In the genomic region with DNA sequence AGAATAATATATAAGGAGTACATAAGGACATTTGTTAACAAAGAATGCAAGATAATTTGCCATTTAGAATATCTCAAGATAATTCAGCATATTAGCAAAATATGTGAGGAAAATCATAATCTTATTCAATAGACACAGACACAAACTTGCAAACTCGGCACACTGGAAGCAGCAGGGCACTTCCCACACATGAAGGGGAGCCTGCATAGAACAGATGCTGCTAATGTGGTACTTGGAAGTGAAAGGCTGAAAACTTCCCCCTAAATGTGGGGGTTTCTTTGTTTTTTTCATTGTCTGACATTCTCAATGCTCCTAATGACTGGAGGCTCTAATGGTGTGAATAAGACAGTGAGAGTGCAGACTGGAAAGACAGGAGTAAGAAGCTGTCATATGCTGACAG, we compare ENCODE assay signal across 25 mouse cellular contexts. TPM values are rescaled to one million over a fixed set of nuclear protein-coding genes. Genes with fewer than 3 reads are reported as not detected.
"Had no signal": no experiment of that assay in that cellular context is flagged by ENCODE, and none has a peak within 500 bp of the region (broad histone marks: within the 10 kb centered on the region; RNA-seq: fewer than 3 reads in every experiment).

No protein-coding gene starts in this region.

- H3K4me1 ChIP-seq: limb, embryonic 15.5 days; liver, embryonic 12.5 days; midbrain, embryonic 15.5 days; neural tube, embryonic 12.5 days; stomach, embryonic 15.5 days had no signal

- H3K27ac ChIP-seq: limb, embryonic 15.5 days; liver, embryonic 12.5 days; midbrain, embryonic 15.5 days; neural tube, embryonic 12.5 days; stomach, embryonic 15.5 days had no signal

- H3K4me3 ChIP-seq: limb, embryonic 15.5 days; liver, embryonic 12.5 days; midbrain, embryonic 15.5 days; neural tube, embryonic 12.5 days; stomach, embryonic 15.5 days had no signal

- H3K36me3 ChIP-seq: limb, embryonic 15.5 days; liver, embryonic 12.5 days; midbrain, embryonic 15.5 days; neural tube, embryonic 12.5 days; stomach, embryonic 15.5 days had no signal

- DNase-seq: kidney, adult 8-10 months; kidney, postnatal 25 days; lung, embryonic 14.5 days; lung, postnatal 10 days; lung, postnatal 4 days; thymus, postnatal 36 days had no signal

- H3K27me3 ChIP-seq: limb, embryonic 15.5 days; liver, embryonic 12.5 days; midbrain, embryonic 15.5 days; neural tube, embryonic 12.5 days; stomach, embryonic 15.5 days had no signal

- H3K9me3 ChIP-seq: limb, embryonic 15.5 days; liver, embryonic 12.5 days; midbrain, embryonic 15.5 days; neural tube, embryonic 12.5 days; stomach, embryonic 15.5 days had no signal

RNA-seq across cellular contexts. Expression of a gene that starts 7.5 kb away (rescaled TPM):
- total RNA-seq: layer of hippocampus, postnatal 14 days; left cerebral cortex, adult 8-10 months; left cerebral cortex, postnatal 25 days; megakaryocyte, adult 5-6 weeks; monocyte, adult 5-6 weeks; neutrophil, adult 5-6 weeks had no signal
- polyA plus RNA-seq: inflammation-experienced regulatory T-cells, adult 6 months; intestine, postnatal 0 days; kidney, embryonic 16.5 days; limb, embryonic 11.5 days; limb, embryonic 15.5 days; liver, embryonic 12.5 days; liver, embryonic 16.5 days; lung, embryonic 14.5 days; midbrain, embryonic 11.5 days; midbrain, embryonic 15.5 days; neural tube, embryonic 12.5 days; spleen, adult 2 months; stomach, embryonic 15.5 days; thymus, postnatal 0 days had no signal

RNA-seq across cellular contexts. Expression of a gene that starts 28.9 kb away (rescaled TPM):
- total RNA-seq: layer of hippocampus, postnatal 14 days; left cerebral cortex, adult 8-10 months; left cerebral cortex, postnatal 25 days; megakaryocyte, adult 5-6 weeks; monocyte, adult 5-6 weeks; neutrophil, adult 5-6 weeks had no signal
- polyA plus RNA-seq: inflammation-experienced regulatory T-cells, adult 6 months; intestine, postnatal 0 days; kidney, embryonic 16.5 days; limb, embryonic 11.5 days; limb, embryonic 15.5 days; liver, embryonic 12.5 days; liver, embryonic 16.5 days; lung, embryonic 14.5 days; midbrain, embryonic 11.5 days; midbrain, embryonic 15.5 days; neural tube, embryonic 12.5 days; spleen, adult 2 months; stomach, embryonic 15.5 days; thymus, postnatal 0 days had no signal

RNA-seq across cellular contexts. Expression of a gene that starts 51.3 kb away (rescaled TPM):
- total RNA-seq: layer of hippocampus, postnatal 14 days; left cerebral cortex, adult 8-10 months; left cerebral cortex, postnatal 25 days; megakaryocyte, adult 5-6 weeks; monocyte, adult 5-6 weeks; neutrophil, adult 5-6 weeks had no signal
- polyA plus RNA-seq: intestine, postnatal 0 days; kidney, embryonic 16.5 days; limb, embryonic 11.5 days; limb, embryonic 15.5 days; liver, embryonic 12.5 days; liver, embryonic 16.5 days; lung, embryonic 14.5 days; midbrain, embryonic 11.5 days; midbrain, embryonic 15.5 days; neural tube, embryonic 12.5 days; spleen, adult 2 months; stomach, embryonic 15.5 days; thymus, postnatal 0 days had no signal
